Mouse (Mus musculus) stomach, embryonic 16.5 days (tissue): Measurements from ENCODE around the gene Podxl2. TPM values are rescaled to one million over a fixed set of nuclear protein-coding genes. Genes with fewer than 3 reads are reported as not detected.

Experiments
- ATAC-seq: fragments of 200-750 bp; cut with Nextera tagmentation; 2 replicates; pipeline ENCODE4 v1.8.0; 2017; ENCODE audit warnings: moderate number of reproducible peaks, moderate TSS enrichment; ENCODE audit not compliant: insufficient read depth, low FRiP score
- H3K27ac ChIP-seq: fragments of 300-500 bp; sonication (generic); 2 replicates; pipeline ENCODE4 v1.5.1; 2014; ENCODE audit warnings: low read length
- H3K27me3 ChIP-seq: fragments of 300-500 bp; sonication (generic); 2 replicates; pipeline ENCODE4 v1.6.1; 2014; ENCODE audit warnings: low read length, control low read depth, mixed read lengths; ENCODE audit not compliant: control insufficient read depth, insufficient read depth
- H3K36me3 ChIP-seq: fragments of 300-500 bp; sonication (generic); 2 replicates; pipeline ENCODE4 v1.6.1; 2014; ENCODE audit warnings: low read length; ENCODE audit not compliant: control insufficient read depth, insufficient read depth
- H3K4me1 ChIP-seq: fragments of 300-500 bp; sonication (generic); 2 replicates; pipeline ENCODE4 v1.6.1; 2014; ENCODE audit warnings: low read length, control low read depth, mixed read lengths; ENCODE audit not compliant: control insufficient read depth, insufficient read depth
- H3K4me2 ChIP-seq: fragments of 300-500 bp; sonication (generic); 2 replicates; pipeline ENCODE4 v1.6.1; 2014; ENCODE audit warnings: low read depth, low read length, mixed read lengths
- H3K4me3 ChIP-seq: fragments of 300-500 bp; sonication (generic); replicated peaks from 2 replicates; pipeline ENCODE4 v1.5.1; 2014; ENCODE audit warnings: mild to moderate bottlenecking, low read length
- H3K9ac ChIP-seq: fragments of 300-500 bp; sonication (generic); 2 replicates; pipeline ENCODE4 v1.6.1; 2014; ENCODE audit warnings: low read length
- H3K9me3 ChIP-seq: fragments of 300-500 bp; sonication (generic); replicated peaks from 2 replicates; pipeline ENCODE4 v1.6.1; 2016; ENCODE audit warnings: low read length, control low read depth; ENCODE audit not compliant: control insufficient read depth
- WGBS: fragments of 180-500 bp; shearing (Covaris S2); extraction: QIAGEN DNeasy Blood & Tissue Kit; methylation state at CpG from one replicate; pipeline ENCODE4 v1.1.7; 2014; 5-methylcytosine and 5-hydroxymethylcytosine counted together
- polyA plus RNA-seq: library from polyadenylated mRNA; unstranded; fragments of >200 nt; fragmentation: Nextera tagmentation; extraction: Ambion mirVana; gene quantifications from 2 replicates; pipeline ENCODE4 v1.2.1, GENCODE M21; 2015

Gene Podxl2
- polyA plus RNA-seq, 1 experiment from 2014 or later = 34.4 TPM

DNA sequence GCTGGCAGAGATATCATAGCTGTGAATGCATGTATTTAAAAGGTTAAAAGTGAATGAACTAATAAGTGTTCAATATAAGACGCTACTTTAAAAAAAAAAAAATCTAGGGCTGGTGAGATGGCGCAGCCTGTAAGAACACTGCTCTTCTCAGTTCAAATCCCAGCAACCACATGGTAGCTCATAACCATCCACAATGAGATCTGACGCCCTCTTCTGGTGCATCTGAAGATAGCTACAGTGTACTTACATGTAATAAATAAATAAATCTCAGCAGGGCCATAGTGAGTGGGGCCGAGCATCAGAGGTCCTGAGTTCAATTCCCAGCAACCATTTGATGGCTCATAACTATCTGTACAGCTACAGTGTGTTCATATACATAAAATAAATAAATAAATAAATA, 4.6 kb upstream of the Podxl2 start:
- WGBS = 63% methylated on average over 4 of the region's 4 CpGs
- no peak for ATAC-seq
- H3K27me3 ChIP-seq = 0 out of 2 replicates have a peak, but pooled peaks cover 1% of the 10 kb centered on the region

DNA sequence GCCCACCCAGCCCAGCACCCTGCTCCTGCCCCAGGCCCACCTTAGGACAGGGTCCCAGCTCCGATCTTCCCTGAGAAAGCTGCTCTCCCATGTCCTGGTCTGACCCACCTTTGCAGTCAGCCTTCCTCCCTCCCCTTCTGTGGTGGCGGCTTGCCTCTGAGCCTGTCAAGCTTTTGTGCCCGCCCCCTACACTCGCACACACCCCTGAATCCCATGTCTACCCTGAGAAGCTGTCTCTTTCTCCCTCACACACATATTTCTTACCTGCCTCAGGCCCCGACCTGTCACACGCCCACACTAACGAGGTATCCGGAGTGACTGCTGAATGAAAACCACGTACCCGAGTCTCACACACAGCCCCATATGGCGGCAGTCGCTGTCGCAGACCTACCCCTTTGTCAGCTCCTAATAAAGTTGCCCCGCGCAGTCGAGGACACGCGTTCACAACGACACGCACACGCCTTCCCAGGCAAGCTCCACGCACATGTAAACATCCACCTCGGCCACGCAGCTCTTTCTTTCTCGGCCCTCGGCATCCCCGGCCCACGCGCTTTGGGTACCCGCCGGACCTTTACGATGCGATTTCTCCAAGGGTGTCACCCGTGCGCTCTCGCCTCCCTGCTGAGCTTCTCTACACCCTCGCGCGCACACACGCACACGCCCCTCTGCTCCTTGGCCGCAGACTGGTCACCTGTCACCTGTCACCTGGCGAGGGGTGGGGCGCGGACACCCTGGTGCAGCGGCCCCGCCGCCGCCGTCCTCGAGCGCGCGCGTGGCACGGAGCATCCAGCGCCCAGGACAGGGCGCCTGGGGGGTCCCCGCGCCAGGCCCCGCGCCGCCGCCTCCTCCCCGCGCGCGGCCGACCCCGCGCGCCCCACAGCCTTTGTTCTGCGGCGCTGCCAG, 628 bp downstream of the Podxl2 start:
- WGBS = 2% methylated on average over 66 of the region's 74 CpGs
- H3K9me3 ChIP-seq = no peaks in the 10 kb centered on the region
- H3K36me3 ChIP-seq = no peaks in the 10 kb centered on the region
- peak overlapping the region; percentile 68 for H3K4me3 ChIP-seq
- no peak overlapping the region for H3K27ac ChIP-seq
- H3K4me1 ChIP-seq = 0 out of 2 replicates have a peak, but pooled peaks cover 7% of the 10 kb centered on the region
- peak overlapping the region; percentile 96 for H3K4me2 ChIP-seq
- peak; percentile 56 for ATAC-seq
- H3K27me3 ChIP-seq = 0 out of 2 replicates have a peak, but pooled peaks cover 4% of the 10 kb centered on the region
- peak overlapping the region; percentile 84 for H3K9ac ChIP-seq

More for the DNA sequence above, 4.6 kb upstream of the Podxl2 start:
- Histone ChIP-seq H3K36me3 (0 out of 2 replicates have a peak, but pooled peaks cover 2% of the 10 kb centered on the region), H3K4me2 (no peak overlapping the region), H3K9ac (no peak overlapping the region), H3K9me3 (no peaks in the 10 kb centered on the region), H3K4me3 (no peak overlapping the region), H3K4me1 (no peaks in the 10 kb centered on the region), H3K27ac (no peak overlapping the region)

DNA sequence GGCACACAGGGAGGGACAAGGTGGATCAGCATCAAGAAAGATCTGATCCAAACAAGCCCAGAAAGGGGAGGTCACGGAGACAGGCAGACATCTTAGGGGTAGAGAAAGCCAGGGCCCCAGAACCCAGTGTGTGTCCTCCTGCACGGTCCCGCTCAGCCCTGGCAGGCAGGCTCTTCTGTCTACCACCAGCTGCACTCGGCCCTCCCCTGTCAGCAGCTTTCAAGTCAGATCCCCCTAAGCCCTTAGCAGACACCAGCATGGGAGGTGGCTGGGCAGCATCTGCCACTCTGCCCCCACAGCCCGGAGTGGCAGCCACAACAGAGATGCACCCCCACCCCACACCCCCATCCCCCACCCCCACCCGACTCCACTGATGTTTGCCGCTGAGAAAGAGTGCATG, 2.0 kb downstream of the Podxl2 start:
- Histone ChIP-seq H3K9ac (no peak overlapping the region), H3K9me3 (no peaks in the 10 kb centered on the region), H3K36me3 (no peaks in the 10 kb centered on the region), H3K4me3 (no peak overlapping the region), H3K4me1 (0 out of 2 replicates have a peak, but pooled peaks cover 7% of the 10 kb centered on the region), H3K4me2 (no peak overlapping the region), H3K27ac (no peak overlapping the region), H3K27me3 (0 out of 2 replicates have a peak, but pooled peaks cover 4% of the 10 kb centered on the region)
- no peak for ATAC-seq
- WGBS = 46% methylated on average over 7 of the region's 7 CpGs

DNA sequence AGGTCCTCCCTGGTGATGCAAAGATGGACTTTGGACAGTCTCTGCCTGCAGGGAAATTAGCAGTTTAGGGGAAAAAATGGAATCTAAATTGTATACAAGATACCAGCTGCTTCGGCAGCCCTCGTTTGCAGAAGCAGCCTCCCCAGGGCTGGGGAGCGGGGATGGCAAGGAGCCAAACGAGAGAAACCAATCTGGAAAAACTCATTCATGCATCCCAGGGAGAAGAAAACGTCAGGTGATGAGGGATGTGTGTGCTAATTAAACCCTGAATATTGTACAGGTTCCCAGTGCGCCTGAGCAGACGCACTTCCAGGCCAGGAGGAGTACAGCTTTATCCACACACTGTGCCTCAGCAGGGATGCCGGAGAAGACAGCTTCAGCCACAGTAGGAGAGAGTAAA, 3.3 kb downstream of the Podxl2 start:
- Histone ChIP-seq H3K27ac (0 out of 2 replicates have a peak overlapping the region, but pooled peaks have one; percentile 4), H3K9ac (no peak overlapping the region), H3K9me3 (no peaks in the 10 kb centered on the region), H3K27me3 (0 out of 2 replicates have a peak, but pooled peaks cover 4% of the 10 kb centered on the region), H3K4me2 (no peak overlapping the region), H3K36me3 (no peaks in the 10 kb centered on the region), H3K4me3 (no peak overlapping the region), H3K4me1 (0 out of 2 replicates have a peak, but pooled peaks cover 7% of the 10 kb centered on the region)
- 27% methylated on average over 8 of the region's 8 CpGs for WGBS
- ATAC-seq = no peak

DNA sequence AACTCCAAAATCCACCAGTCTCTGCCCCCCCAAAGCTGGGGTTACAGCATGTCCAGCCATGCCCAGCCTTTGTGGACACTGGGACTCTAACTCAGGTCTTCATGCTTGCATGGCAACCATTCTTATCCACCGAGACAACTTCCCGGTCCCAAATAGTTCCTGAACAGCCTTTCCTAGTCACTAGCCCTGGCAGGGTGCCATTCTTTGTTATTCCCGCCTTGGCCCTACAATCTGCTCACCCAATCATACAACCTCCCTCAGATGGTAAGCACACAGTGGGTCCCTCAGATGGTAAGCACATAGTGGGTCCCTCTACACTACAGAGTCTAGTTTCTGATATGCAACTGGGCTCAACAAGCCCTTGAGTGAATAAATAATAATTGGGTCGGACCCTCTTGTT, 4.2 kb downstream of the Podxl2 start:
- Histone ChIP-seq H3K36me3 (no peaks in the 10 kb centered on the region), H3K27me3 (0 out of 2 replicates have a peak, but pooled peaks cover 4% of the 10 kb centered on the region), H3K9ac (no peak overlapping the region), H3K4me1 (0 out of 2 replicates have a peak, but pooled peaks cover 7% of the 10 kb centered on the region), H3K9me3 (no peaks in the 10 kb centered on the region), H3K27ac (no peak overlapping the region), H3K4me2 (no peak overlapping the region), H3K4me3 (no peak overlapping the region)
- no peak for ATAC-seq
- 71% methylated on average over 4 of the region's 4 CpGs for WGBS

DNA sequence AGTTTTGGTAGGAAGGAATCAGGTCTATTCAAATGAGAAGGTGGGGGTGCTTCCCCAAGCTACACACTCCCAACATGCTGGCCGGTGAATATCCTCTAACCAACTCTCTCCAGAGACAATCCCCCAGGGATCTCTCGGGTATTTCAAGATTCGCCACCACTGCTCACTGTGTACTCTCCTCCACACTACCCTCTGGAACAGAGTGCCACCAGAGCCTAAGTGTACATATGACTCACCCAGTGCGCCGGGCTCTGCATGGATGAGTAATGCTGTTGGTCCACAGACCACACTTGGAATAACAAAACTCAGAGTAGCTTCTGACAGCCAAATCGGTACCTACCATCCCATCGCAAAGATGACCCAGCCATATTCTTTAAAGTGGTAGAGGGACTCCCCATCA, 5.4 kb downstream of the Podxl2 start:
- H3K4me3 ChIP-seq = no peak overlapping the region
- peak; percentile 44; the same call in 1 of the 2 replicates for ATAC-seq
- 0 out of 2 replicates have a peak, but pooled peaks cover 7% of the 10 kb centered on the region for H3K4me1 ChIP-seq
- no peak overlapping the region for H3K9ac ChIP-seq
- H3K27ac ChIP-seq = no peak overlapping the region
- H3K27me3 ChIP-seq = 0 out of 2 replicates have a peak, but pooled peaks cover 2% of the 10 kb centered on the region
- H3K4me2 ChIP-seq = no peak overlapping the region
- 73% methylated on average over 7 of the region's 7 CpGs for WGBS
- no peaks in the 10 kb centered on the region for H3K36me3 ChIP-seq
- no peaks in the 10 kb centered on the region for H3K9me3 ChIP-seq

DNA sequence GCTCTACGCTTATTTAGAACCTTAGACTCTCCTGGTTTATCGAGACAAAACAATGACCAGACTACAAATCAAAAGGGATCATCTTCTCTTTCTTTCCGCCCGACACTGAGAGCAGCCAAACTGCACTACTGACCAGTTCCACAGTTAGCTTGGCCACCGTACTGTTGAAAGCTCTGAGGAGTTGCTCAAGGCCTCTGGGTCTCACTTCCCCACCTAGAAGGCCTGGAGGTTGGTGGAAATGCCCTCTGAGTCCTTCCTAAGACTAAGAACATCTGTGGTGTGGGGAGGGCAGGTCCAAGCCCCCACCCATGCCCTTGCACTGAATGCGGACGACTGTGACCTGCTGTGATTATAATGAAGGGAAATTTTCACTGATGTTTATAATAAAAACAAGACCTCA, 9.1 kb downstream of the Podxl2 start:
- H3K36me3 ChIP-seq = no peaks in the 10 kb centered on the region
- no peak overlapping the region for H3K4me3 ChIP-seq
- no peaks in the 10 kb centered on the region for H3K9me3 ChIP-seq
- no peaks in the 10 kb centered on the region for H3K4me1 ChIP-seq
- no peak overlapping the region for H3K4me2 ChIP-seq
- no peak for ATAC-seq
- no peak overlapping the region for H3K9ac ChIP-seq
- WGBS = 84% methylated on average over 7 of the region's 7 CpGs
- no peak overlapping the region for H3K27ac ChIP-seq
- H3K27me3 ChIP-seq = no peaks in the 10 kb centered on the region

DNA sequence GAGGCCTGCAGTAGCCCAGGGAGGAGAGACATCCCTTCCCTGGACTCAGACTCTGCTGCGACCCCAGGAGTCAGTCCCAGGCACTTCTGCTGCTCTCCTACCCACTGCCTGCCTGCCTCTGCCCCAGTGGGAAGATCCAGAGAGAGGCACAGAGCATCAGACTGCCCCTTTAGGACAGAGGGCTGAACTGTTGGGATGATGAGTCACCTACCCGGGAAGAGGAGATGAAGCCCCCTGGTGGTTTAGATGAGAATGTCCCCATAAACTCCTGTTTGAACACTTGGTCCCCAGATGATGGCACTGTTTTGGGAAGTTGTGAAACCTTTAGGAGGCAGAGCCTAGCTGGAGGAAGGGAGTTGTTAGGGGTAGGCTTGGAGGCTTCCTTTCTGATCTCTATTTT, 13.9 kb downstream of the Podxl2 start:
- Histone ChIP-seq H3K4me3 (no peak overlapping the region), H3K9ac (no peak overlapping the region), H3K4me2 (no peak overlapping the region), H3K27ac (no peak overlapping the region), H3K27me3 (no peaks in the 10 kb centered on the region), H3K4me1 (no peaks in the 10 kb centered on the region), H3K36me3 (no peaks in the 10 kb centered on the region), H3K9me3 (no peaks in the 10 kb centered on the region)
- 21% methylated on average over 2 of the region's 2 CpGs for WGBS
- no peak for ATAC-seq

DNA sequence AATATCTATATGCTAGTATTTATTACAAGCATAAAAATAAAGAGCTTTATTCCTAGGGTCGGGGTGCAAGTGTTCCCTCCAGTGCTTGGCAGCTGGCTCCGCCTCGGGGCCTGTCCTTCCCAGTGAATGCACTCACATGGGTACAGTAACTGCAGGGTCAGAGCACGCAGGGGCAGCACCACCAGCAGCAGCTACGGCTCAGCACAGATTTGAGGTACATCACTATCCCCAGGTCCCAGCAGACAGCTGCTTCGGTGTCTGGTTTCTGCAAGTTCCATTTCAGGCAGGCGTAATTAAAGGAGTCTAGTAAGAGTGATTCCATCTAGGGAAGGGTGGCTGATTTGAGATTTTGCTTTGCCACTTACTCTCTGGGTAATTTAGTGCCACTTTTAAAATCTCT, 16.5 kb downstream of the Podxl2 start:
- Histone ChIP-seq H3K36me3 (no peaks in the 10 kb centered on the region), H3K27ac (no peak overlapping the region), H3K4me3 (no peak overlapping the region), H3K4me2 (no peak overlapping the region), H3K4me1 (no peaks in the 10 kb centered on the region), H3K9ac (no peak overlapping the region), H3K9me3 (no peaks in the 10 kb centered on the region), H3K27me3 (no peaks in the 10 kb centered on the region)
- ATAC-seq = no peak
- 66% methylated on average over 7 of the region's 7 CpGs for WGBS
